Mouse (Mus musculus): ENCODE data around the gene Sorcs2.

Gene Sorcs2

GRCm38 (mm10) chr5:36112696-36113095 lies 285.2 kb downstream of the Sorcs2 start:
- no peak for DNase-seq

GRCm38 (mm10) chr5:36111516-36111915 lies 286.4 kb downstream of the Sorcs2 start:
- no peak for DNase-seq

- no peak for DNase-seq
These were observed 289.5 kb downstream of the Sorcs2 start for GRCm38 (mm10) chr5:36108339-36108887.

- no peak for DNase-seq
These were observed 294.5 kb downstream of the Sorcs2 start for GRCm38 (mm10) chr5:36103483-36103882.

GRCm38 (mm10) chr5:36101129-36101528 lies 296.8 kb downstream of the Sorcs2 start:
- DNase-seq, result no peak

GRCm38 (mm10) chr5:36100488-36100887 lies 297.5 kb downstream of the Sorcs2 start:
- DNase-seq, result no peak

GRCm38 (mm10) chr5:36099662-36100061 lies 298.3 kb downstream of the Sorcs2 start:
- no peak for DNase-seq

- no peak for DNase-seq
These were observed 301.9 kb downstream of the Sorcs2 start for GRCm38 (mm10) chr5:36096046-36096445.

GRCm38 (mm10) chr5:36090036-36090435 lies 307.9 kb downstream of the Sorcs2 start:
- DNase-seq, result peak in 1 of 2 experiments; percentile 22

- peak; percentile 68 to 81 for DNase-seq
These were observed 308.7 kb downstream of the Sorcs2 start for GRCm38 (mm10) chr5:36089243-36089642.

- no peak for DNase-seq
These were observed 311.0 kb downstream of the Sorcs2 start for GRCm38 (mm10) chr5:36086931-36087330.

- DNase-seq, result no peak
These were observed 312.3 kb downstream of the Sorcs2 start for GRCm38 (mm10) chr5:36085621-36086020.

- DNase-seq, result no peak
These were observed 313.9 kb downstream of the Sorcs2 start for GRCm38 (mm10) chr5:36083869-36084565.

GRCm38 (mm10) chr5:36081021-36081420 lies 316.9 kb downstream of the Sorcs2 start:
- no peak for DNase-seq

GRCm38 (mm10) chr5:36075172-36076074 lies 322.5 kb downstream of the Sorcs2 start:
- DNase-seq, result no peak

- no peak for DNase-seq
These were observed 328.2 kb downstream of the Sorcs2 start for GRCm38 (mm10) chr5:36069503-36070360.

GRCm38 (mm10) chr5:36067651-36068181 lies 330.2 kb downstream of the Sorcs2 start:
- DNase-seq, result no peak

- no peak for DNase-seq
These were observed 340.1 kb downstream of the Sorcs2 start for GRCm38 (mm10) chr5:36057804-36058322.

GRCm38 (mm10) chr5:36056921-36057320 lies 341.0 kb downstream of the Sorcs2 start:
- no peak for DNase-seq

- DNase-seq, result no peak
These were observed 342.1 kb downstream of the Sorcs2 start for GRCm38 (mm10) chr5:36055876-36056275.

GRCm38 (mm10) chr5:36054498-36054897 lies 343.4 kb downstream of the Sorcs2 start:
- DNase-seq, result no peak

- DNase-seq, result no peak
These were observed 354.8 kb downstream of the Sorcs2 start for GRCm38 (mm10) chr5:36043154-36043553.
